Mouse (Mus musculus): ENCODE data around the gene Timp2.
"Not testable (repeated sequence)": the region's sequence is repeated elsewhere in the genome, so short reads cannot be mapped to it uniquely, and the experiment has no call there.

Timp2 gene

DNA sequence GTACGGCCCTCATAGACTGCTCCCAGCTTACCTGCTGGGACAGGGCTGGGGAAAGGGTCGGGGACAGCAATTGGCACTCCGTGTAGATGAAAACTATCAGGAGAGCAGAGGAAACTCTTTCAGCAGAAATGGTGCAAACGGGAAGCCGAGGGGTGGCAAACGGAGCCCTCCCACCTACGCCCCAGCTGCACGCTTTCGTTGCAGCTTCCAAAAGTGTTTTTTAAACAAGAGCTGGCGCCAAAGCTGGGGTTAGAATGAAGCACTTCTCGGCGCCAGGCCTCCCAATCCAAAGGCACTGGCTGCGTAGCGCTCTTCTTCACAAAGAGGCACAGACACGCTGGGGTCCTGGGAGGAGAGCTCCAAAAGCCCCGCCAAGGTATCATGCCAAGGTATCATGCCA lies 24.8 kb downstream of the Timp2 start:
- no peak for DNase-seq

GRCm38 (mm10) chr11:118330361-118330760 lies 25.2 kb downstream of the Timp2 start:
- no peak for DNase-seq

DNA sequence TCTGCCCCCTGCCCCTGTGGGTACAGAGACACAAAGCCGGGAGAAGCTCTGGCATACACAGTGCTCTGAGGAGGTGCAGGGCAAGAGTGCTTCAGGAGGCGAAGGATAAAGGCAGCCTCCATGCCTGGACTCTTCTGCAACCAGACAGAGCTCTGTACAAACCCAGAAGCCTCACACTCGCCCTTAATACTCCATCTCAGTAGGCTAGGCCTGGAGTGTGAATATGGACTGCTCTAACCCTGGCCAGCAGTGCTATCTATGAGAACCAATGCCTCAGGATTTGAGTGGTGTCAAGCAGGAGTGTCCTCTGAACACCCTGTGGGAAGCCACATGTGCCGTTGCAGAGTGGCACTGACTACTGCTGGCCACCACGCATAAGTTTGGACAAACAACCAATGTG lies 26.6 kb downstream of the Timp2 start:
- DNase-seq = no peak

GRCm38 (mm10) chr11:118328511-118328910 lies 27.0 kb downstream of the Timp2 start:
- no peak for DNase-seq

DNA sequence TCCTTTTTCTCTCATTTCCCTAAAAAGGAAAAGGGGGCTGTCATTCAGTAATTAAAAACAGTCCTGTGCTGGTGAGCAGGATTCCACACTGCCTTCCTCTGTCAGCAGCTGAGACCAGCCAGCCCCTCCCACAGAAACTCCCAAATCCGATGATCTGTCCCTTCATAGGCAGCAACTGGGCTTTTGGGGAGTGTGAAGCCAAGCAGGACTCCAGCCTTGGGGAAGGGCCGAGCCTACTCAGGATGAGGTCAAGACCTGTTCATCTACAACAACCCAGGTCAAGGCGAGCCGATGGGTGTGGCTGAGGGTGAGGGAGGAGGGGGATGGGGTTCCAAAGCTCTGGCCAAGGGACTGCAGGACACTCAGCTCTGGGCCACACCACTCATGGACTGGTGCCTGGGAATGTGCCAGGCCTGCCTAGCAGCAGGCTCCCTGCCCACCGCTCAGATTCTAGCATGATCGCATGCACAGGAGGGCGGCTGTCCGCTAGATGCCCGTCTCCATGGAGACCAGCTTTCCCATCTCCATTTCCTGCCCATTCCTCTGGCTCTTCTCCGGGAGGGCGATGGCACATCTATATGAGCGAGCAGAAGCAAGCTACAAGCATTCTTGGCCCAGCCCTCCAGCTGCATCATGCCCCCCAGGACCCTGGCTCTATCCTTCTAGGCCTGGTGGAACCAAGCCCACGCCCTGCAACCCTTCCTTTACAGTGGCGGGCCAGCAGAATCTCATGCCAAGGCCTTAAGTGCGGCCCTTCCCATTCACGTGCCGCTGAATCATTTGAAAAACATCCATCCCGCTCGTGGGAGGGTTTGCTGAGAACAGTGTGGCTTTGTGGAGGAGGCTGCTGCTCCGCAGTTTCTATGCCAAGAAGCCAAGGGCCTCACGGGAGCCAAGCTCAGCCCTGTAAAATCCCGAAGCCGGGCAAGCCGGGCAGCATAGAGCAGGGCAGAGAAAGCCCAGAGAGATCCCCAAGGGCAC lies 28.3 kb downstream of the Timp2 start:
- peak; percentile 43 for DNase-seq

DNA sequence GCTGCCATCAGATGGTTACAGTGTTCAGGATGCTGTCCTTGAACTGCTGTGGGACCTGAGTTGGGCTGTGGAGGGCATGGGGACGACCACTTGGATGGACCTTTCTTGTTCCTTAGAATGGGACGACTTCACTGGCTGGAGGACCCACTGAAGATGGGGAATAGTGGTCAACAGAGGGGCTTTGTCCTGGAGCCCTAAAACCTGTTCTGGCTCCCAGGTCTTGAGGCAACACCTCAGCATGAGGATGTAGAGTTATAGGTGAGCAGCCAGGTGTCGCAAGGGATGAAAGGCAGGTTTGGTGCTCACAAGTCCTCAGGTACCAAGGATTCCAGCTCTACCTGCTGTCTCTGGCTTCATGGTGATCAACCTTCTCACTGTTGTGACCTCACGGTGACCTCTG lies 29.0 kb downstream of the Timp2 start:
- no peak for DNase-seq

DNA sequence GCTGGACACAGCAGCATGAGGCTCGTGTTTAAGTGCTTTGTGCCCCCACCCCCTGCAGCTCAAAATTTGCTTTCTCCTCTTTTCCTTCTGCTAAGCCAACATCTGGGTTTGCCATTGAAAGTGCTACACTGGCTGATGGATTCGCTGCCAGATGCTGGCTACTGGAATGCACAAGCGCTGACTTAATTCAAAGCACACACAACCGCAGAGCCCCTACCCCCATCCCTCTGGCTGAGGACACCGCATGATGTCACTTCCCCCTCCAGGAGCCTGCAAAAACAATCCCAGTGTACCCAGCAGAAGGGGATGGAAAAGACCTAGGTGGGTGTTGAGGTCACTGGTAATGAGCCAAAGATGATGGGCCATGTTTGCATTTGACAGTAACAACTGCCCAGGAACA lies 31.0 kb downstream of the Timp2 start:
- DNase-seq = no peak

DNA sequence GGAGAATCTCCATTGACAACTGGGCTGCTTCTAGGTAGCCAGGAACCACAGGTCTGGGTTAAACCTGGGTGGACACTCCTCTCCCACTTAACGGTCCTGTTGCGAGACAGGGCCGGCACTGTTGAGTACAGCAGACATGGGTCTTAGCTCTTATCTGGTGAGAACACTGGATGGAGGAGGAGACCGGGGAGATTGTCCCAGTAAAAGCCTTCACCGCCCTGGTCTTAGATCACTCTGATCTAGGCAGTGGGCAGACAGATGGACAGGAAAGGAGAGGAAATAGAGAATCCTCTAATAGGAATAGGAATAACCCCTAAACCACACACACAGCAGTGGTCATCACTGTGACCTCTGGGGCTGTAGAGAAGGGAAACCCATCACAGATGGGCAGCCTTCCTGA lies 31.6 kb downstream of the Timp2 start:
- no peak for DNase-seq

DNA sequence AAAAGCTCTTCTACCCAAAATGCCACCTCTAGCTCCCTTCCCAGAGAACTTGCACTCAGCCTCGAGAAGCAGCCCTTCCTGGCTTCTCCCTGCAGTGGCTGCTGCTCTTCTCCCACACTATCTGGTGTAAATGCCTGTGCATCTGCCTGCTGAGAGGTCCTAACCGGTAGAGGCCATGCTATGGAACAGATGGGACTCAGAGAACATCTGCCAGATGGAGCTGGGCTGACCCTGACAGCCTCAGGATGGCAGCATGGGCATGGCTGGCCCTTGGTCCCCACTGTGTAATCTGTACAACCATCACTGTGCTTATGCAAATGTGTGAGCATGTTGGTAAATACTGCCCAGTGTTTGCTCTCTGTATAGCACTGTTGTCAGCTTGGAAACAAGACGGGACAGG lies 32.9 kb downstream of the Timp2 start:
- no peak for DNase-seq

DNA sequence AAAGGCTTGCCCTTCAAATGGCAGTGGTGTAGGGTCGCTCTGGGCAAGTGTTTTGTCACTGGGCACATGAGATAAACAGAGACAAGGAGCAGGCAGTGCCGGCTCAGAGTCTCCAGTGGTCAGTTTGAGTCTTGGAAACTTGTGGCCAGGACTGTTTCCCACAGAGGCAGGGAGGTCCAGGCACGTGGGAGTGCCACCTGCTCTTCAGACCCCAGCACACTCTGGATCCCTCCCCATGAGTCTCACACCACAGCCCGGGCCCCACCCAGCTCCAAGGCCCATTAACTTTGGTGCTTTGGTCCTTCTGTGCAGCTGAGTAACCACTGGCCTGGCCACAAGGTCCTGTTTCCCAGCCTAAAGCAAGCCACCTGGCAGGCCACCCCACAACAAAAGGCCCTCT lies 33.6 kb downstream of the Timp2 start:
- no peak for DNase-seq

DNA sequence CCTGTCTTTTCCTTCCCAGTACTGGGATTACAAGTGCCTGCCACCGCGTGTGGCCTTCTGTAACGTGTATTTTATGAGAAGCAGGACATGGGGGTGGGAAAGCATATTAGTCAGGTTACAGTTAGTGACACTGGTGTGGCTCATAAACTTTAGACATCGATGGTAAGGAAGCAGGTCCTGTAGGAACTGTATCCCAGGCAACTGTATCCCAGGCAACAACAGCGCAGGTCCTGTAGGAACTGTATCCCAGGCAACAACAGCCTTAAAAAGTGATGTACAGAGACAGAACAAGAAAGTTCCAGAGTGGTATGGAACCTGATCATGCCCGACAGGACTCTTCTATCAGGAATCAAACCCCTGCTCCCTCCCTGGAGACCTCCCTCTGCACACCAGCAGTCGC lies 34.0 kb downstream of the Timp2 start:
- no peak for DNase-seq

DNA sequence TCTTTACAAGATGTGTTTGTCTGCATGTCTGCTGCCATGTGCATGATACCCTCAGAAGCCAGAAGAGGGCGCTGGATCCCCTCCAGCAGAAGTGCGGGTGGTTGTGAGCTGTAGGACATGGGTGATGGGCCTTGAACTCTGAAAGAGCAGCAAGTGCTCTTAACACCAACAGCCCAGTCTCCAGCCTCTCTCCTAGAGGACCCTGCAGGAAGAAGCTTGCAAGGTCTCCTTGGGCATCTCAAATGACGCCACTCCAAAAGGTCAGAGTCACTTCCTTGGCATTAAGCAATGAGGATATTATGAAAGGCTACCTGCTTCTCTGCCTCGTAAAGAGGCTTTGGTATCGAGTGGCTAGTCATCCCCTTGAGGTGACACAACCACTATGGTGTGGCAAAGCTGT lies 36.9 kb downstream of the Timp2 start:
- DNase-seq = no peak

DNA sequence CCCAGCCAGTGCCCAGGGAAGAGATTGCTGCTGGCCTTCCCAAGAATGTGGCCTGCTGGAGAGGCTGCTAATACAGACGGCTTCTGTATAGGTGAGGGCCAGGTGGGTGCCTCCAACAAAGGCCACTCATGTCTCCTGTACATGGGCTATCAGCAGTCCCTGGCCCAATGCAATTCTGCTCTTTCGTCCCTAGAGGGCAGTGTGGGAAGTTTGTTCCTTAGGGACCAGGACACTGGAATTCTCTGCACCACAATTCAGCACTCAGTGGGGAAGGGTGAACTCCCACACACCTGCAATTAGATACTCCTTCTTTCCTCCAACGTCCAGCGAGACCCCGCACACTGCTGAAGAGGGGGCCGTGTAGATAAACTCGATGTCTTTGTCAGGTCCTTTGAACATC lies 38.4 kb downstream of the Timp2 start:
- DNase-seq = peak; percentile 59

DNA sequence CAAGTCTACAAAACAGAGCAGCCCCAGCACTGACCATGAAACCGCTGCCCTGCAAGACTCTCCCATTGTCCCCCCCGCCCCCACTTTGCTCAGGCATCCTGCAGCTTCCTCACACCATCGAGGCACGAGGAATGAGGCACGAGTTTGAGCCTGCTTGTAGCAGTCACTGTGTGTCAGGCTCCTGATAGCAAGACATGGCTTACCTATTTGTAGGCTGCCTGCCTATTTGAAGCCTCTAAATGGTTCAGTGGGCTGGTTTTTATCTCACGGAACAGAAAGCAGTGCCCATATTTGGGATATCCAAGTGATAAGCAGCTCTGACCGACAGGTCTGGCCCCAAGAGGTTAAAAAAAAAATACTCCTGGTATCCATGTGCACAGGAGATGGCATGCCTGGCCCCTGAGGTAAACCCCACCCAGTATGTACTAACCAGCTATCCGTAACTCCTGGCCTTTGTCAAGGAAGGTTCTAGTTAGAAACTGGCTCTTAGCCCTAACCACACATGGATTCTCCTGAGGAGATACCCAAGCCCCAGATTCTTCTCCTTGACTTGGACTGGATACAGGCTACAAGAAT lies 39.2 kb downstream of the Timp2 start:
- DNase-seq = no peak

DNA sequence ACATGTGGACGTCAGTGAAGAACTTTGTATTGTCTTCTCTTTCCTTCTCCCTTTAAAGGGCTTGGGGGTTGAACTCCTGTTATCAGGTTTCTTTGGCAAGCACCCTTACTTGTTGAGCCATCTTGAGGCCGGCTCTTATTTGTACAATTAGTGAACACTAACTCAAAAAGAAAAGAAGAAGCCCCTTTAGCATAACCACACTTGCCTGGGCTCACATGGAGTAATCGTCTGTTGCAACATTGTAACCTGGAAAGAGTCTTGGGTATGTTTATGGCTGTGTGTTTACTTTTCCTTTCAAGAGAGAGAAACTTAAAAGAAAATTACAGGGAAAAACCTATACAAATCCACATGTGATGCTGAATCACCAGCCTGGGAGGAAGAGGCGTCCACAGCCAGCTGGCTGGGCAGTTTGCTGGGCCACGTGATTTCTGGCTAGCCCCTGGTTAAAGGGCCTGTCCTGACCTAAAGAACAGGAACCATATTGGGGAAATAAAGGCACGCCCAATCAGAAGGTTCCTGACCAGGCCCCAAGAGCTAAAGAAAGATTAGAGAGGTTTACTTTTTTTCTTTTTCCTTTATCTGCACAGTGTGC lies 43.3 kb downstream of the Timp2 start:
- DNase-seq = no peak

- DNase-seq = not testable (repeated sequence)
Observed at GRCm38 (mm10) chr11:118307962-118308361, 47.6 kb downstream of the Timp2 start.

- DNase-seq = not testable (repeated sequence)
Observed at GRCm38 (mm10) chr11:118303959-118304358, 51.6 kb downstream of the Timp2 start.

- no peak for DNase-seq
Observed at GRCm38 (mm10) chr11:118298810-118299209, 56.7 kb downstream of the Timp2 start.

DNA sequence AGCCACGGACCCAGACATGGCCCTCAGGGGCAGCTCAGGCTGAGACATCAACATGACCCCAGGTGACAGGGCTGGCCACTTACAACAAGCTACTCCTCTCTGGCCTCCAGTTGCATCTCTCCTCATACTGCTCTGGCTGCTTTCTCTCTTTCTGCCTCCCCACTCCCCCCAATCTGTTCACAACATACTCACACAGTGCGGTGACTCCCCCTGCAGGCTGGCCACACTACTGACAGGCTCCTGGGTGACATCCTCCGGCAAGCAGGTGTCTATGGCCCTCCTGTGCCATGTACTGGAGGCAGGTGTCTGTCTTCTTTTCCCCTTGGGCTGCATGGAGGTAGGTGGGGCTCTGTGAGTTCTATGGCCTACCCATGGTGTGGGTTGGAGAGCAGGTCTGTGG lies 57.6 kb downstream of the Timp2 start:
- no peak for DNase-seq

DNA sequence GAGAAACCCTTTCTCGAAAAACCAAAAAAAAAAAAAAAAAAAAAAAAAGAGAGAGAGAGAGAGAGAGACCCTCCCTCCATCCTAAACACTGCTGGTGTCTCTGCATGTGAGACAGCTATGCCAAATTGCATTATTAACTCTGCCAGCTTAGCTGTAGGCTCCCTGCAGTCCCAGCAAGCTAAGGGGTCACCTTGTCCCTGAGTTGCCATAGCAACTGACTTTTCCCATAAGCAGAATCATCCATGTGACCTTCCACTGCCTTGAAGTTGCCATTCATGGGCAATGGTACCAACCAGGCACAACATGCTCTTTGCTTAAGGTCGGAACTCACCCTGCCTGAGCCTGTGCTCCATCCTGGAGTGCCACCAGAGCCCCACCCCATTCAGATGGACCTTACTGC lies 60.5 kb downstream of the Timp2 start:
- no peak for DNase-seq

GRCm38 (mm10) chr11:118292671-118293070 lies 62.9 kb downstream of the Timp2 start:
- DNase-seq = no peak

GRCm38 (mm10) chr11:118289999-118290889 lies 65.3 kb downstream of the Timp2 start, which contains the start of gene Usp36:
Gene Usp36, minus strand, starts transcription at chr11:118290244.
- DNase-seq = peak; percentile 100

- no peak for DNase-seq
Observed at GRCm38 (mm10) chr11:118289562-118289961, 66.0 kb downstream of the Timp2 start.
